Mouse (Mus musculus) heart, embryonic 15.5 days (tissue): ENCODE results near the gene Zfp526. TPM values are rescaled to one million over a fixed set of nuclear protein-coding genes. Genes with fewer than 3 reads are reported as not detected.

Experiments
- ATAC-seq: fragments of 200-750 bp; cut with Nextera tagmentation; replicated peaks from 2 replicates; pipeline ENCODE4 v1.8.0; 2017; ENCODE audit warnings: low read depth, moderate TSS enrichment; ENCODE audit not compliant: insufficient number of reproducible peaks, insufficient read depth, low FRiP score
- H3K27ac ChIP-seq: fragments of 300-500 bp; sonication (generic); 2 replicates; pipeline ENCODE4 v1.5.1; 2015; ENCODE audit warnings: mild to moderate bottlenecking, inconsistent platforms
- H3K27me3 ChIP-seq: fragments of 300-500 bp; sonication (generic); 2 replicates; pipeline ENCODE4 v1.6.1; 2015; ENCODE audit warnings: inconsistent platforms
- H3K36me3 ChIP-seq: fragments of 300-500 bp; sonication (generic); 2 replicates; pipeline ENCODE4 v1.6.1; 2015; ENCODE audit warnings: mild to moderate bottlenecking, inconsistent platforms
- H3K4me1 ChIP-seq: fragments of 300-500 bp; sonication (generic); replicated peaks from 2 replicates; pipeline ENCODE4 v1.6.1; 2015; ENCODE audit warnings: inconsistent platforms
- H3K4me2 ChIP-seq: fragments of 300-500 bp; sonication (generic); 2 replicates; pipeline ENCODE4 v1.6.1; 2015; ENCODE audit warnings: inconsistent platforms, mild to moderate bottlenecking, moderate library complexity
- H3K4me3 ChIP-seq: fragments of 300-500 bp; sonication (generic); 2 replicates; pipeline ENCODE4 v1.5.1; 2015; ENCODE audit warnings: mild to moderate bottlenecking, inconsistent platforms
- H3K9ac ChIP-seq: fragments of 300-500 bp; sonication (generic); 2 replicates; pipeline ENCODE4 v1.6.1; 2015; ENCODE audit warnings: mild to moderate bottlenecking, inconsistent platforms
- H3K9me3 ChIP-seq: fragments of 300-500 bp; sonication (generic); replicated peaks from 2 replicates; pipeline ENCODE4 v1.6.1; 2016; ENCODE audit warnings: inconsistent platforms
- WGBS: fragments of 180-500 bp; shearing (Covaris S2); methylation state at CpG from one replicate; pipeline ENCODE4 v1.1.7; 2015; ENCODE audit warnings: mixed read lengths; 5-methylcytosine and 5-hydroxymethylcytosine counted together
- polyA plus RNA-seq: library from polyadenylated mRNA; unstranded; fragments of >200 nt; fragmentation: Nextera tagmentation; extraction: Ambion mirVana; gene quantifications from 2 replicates; pipeline ENCODE4 v1.2.1, GENCODE M21; 2015

The Zfp526 gene
- polyA plus RNA-seq, 1 experiment from 2014 or later, result 1.7 TPM

- no peak overlapping the region for H3K4me3 ChIP-seq
- no peak overlapping the region for H3K27ac ChIP-seq
- no peaks in the 10 kb centered on the region for H3K4me1 ChIP-seq
- H3K4me2 ChIP-seq, result no peak overlapping the region
- H3K9me3 ChIP-seq, result no peaks in the 10 kb centered on the region
- ATAC-seq, result peak; percentile 72
- H3K36me3 ChIP-seq, result no peaks in the 10 kb centered on the region
- H3K27me3 ChIP-seq, result peaks cover 25% of the 10 kb centered on the region
- no peak overlapping the region for H3K9ac ChIP-seq
- WGBS, result 26% methylated on average over 21 of the region's 21 CpGs
These were observed 33.3 kb upstream of the Zfp526 start for GRCm38 (mm10) chr7:25187662-25188650.

DNA sequence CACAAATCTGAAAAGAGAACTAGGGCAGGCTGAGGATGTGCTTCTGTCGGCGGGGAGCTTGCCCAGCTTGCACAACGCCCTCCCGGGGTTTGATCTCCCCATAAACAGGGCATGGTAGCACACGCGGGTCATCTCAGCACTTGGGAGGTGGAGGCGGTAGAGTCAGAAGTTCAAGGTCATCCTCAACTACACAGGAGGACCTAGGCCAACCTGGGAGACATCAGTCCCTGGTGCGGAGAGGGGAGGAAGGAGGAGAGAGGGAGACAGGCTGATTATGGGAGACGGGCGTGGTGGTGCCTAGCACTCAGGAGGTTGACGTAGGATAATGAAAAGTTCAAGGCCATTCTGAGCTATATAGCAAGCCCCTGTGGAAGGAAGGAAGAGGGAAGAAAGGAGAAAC lies 30.4 kb upstream of the Zfp526 start:
- H3K4me2 ChIP-seq, result no peak overlapping the region
- WGBS, result 82% methylated on average over 11 of the region's 11 CpGs
- H3K9me3 ChIP-seq, result no peaks in the 10 kb centered on the region
- ATAC-seq, result no peak
- H3K4me1 ChIP-seq, result no peaks in the 10 kb centered on the region
- no peak overlapping the region for H3K9ac ChIP-seq
- H3K27me3 ChIP-seq, result peaks cover 11% of the 10 kb centered on the region; the same call in 1 of the 2 replicates
- H3K27ac ChIP-seq, result no peak overlapping the region
- no peak overlapping the region for H3K4me3 ChIP-seq
- no peaks in the 10 kb centered on the region for H3K36me3 ChIP-seq

DNA sequence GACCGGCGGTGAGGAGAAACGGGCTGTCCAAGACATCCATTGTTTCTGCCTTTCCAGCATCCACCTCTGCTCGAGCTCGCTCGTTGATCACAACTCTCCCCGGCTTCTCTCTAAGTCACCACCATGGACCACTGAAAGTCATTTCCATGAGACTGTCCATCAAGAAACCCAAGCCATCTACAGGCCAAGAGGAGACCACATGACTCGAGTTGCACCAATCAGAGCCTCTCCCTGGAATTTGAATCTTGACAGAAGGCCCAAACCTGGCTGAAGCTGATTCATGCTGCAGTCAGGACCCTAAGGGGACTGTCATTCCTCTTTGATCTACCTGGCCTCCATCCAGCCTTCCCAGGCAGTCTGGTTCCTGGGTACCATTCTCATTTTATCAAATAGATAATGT lies 29.1 kb upstream of the Zfp526 start:
- WGBS, result 79% methylated on average over 8 of the region's 8 CpGs
- no peak overlapping the region for H3K4me3 ChIP-seq
- H3K9ac ChIP-seq, result no peak overlapping the region
- no peaks in the 10 kb centered on the region for H3K4me1 ChIP-seq
- no peaks in the 10 kb centered on the region for H3K36me3 ChIP-seq
- ATAC-seq, result no peak
- H3K4me2 ChIP-seq, result no peak overlapping the region
- H3K27ac ChIP-seq, result no peak overlapping the region
- H3K27me3 ChIP-seq, result 0 out of 2 replicates have a peak, but pooled peaks cover 5% of the 10 kb centered on the region
- no peaks in the 10 kb centered on the region for H3K9me3 ChIP-seq

GRCm38 (mm10) chr7:25195148-25195547 lies 26.1 kb upstream of the Zfp526 start:
- Histone ChIP-seq H3K4me2 (no peak overlapping the region), H3K9me3 (no peaks in the 10 kb centered on the region), H3K36me3 (peaks cover 5% of the 10 kb centered on the region; the same call in 1 of the 2 replicates), H3K4me3 (no peak overlapping the region), H3K27me3 (0 out of 2 replicates have a peak, but pooled peaks cover 3% of the 10 kb centered on the region), H3K9ac (no peak overlapping the region), H3K27ac (no peak overlapping the region), H3K4me1 (peaks cover 7% of the 10 kb centered on the region)
- ATAC-seq, result no peak
- 71% methylated on average over 3 of the region's 3 CpGs for WGBS

GRCm38 (mm10) chr7:25196107-25196506 lies 25.1 kb upstream of the Zfp526 start:
- WGBS, result 76% methylated on average over 9 of the region's 9 CpGs
- H3K27me3 ChIP-seq, result 0 out of 2 replicates have a peak, but pooled peaks cover 3% of the 10 kb centered on the region
- H3K4me3 ChIP-seq, result no peak overlapping the region
- H3K36me3 ChIP-seq, result peaks cover 5% of the 10 kb centered on the region; the same call in 1 of the 2 replicates
- no peak overlapping the region for H3K27ac ChIP-seq
- no peak overlapping the region for H3K4me2 ChIP-seq
- no peaks in the 10 kb centered on the region for H3K9me3 ChIP-seq
- H3K9ac ChIP-seq, result no peak overlapping the region
- H3K4me1 ChIP-seq, result peaks cover 7% of the 10 kb centered on the region
- ATAC-seq, result no peak

DNA sequence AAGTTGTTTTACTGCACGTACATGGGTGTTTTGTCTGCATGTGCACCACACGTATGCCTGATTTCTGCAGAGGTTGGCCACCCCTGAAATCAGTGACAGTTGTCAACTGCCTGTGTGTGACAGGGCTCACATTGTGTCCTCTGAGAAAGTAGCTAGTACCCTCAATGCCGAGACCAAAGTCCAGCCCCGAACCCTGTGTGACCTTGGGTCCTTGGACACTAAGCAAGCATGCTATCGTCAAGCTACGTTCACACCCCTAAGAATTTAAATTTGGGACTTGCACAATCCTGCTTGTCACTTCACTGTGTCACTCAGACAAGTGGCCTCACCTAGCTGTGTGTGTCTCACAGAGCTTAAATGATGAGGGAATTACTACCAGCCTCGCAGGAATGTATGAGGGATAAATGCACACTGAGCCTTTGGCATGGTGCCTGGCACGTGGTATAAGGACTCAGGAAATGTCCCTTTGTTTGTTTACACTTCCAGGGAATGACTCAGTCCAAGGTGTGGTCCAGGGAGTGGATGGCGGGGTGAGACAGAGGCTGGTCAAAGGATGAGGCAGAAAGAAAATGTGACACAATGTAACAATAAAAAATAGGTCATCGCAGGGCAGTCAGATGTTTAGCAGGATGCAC lies 23.7 kb upstream of the Zfp526 start:
- no peak overlapping the region for H3K9ac ChIP-seq
- H3K4me1 ChIP-seq, result peaks cover 7% of the 10 kb centered on the region
- H3K27ac ChIP-seq, result no peak overlapping the region
- H3K36me3 ChIP-seq, result peaks cover 11% of the 10 kb centered on the region; the same call in 1 of the 2 replicates
- H3K27me3 ChIP-seq, result 0 out of 2 replicates have a peak, but pooled peaks cover 3% of the 10 kb centered on the region
- 0 out of 2 replicates have a peak, but pooled peaks have one; percentile 27 for ATAC-seq
- H3K4me3 ChIP-seq, result no peak overlapping the region
- H3K9me3 ChIP-seq, result no peaks in the 10 kb centered on the region
- no peak overlapping the region for H3K4me2 ChIP-seq
- WGBS, result 39% methylated on average over 10 of the region's 10 CpGs

- H3K4me1 ChIP-seq, result peaks cover 8% of the 10 kb centered on the region; the same call in 1 of the 2 replicates
- 0 out of 2 replicates have a peak, but pooled peaks have one; percentile 15 for ATAC-seq
- H3K9ac ChIP-seq, result no peak overlapping the region
- no peak overlapping the region for H3K27ac ChIP-seq
- H3K36me3 ChIP-seq, result peaks cover 24% of the 10 kb centered on the region
- H3K9me3 ChIP-seq, result no peaks in the 10 kb centered on the region
- no peak overlapping the region for H3K4me3 ChIP-seq
- WGBS, result 83% methylated on average over 20 of the region's 20 CpGs
- no peak overlapping the region for H3K4me2 ChIP-seq
- H3K27me3 ChIP-seq, result no peaks in the 10 kb centered on the region
These were observed 17.6 kb upstream of the Zfp526 start for GRCm38 (mm10) chr7:25203624-25204023.

- Histone ChIP-seq H3K36me3 (peaks cover 22% of the 10 kb centered on the region; the same call in 1 of the 2 replicates), H3K9ac (no peak overlapping the region), H3K4me3 (no peak overlapping the region), H3K27ac (0 out of 2 replicates have a peak overlapping the region, but pooled peaks have one; percentile 2), H3K4me2 (no peak overlapping the region), H3K27me3 (no peaks in the 10 kb centered on the region), H3K4me1 (peaks cover 8% of the 10 kb centered on the region; the same call in 1 of the 2 replicates), H3K9me3 (no peaks in the 10 kb centered on the region)
- 71% methylated on average over 16 of the region's 16 CpGs for WGBS
- no peak for ATAC-seq
These were observed 15.7 kb upstream of the Zfp526 start for GRCm38 (mm10) chr7:25205355-25206093.

- Histone ChIP-seq H3K36me3 (peaks cover 27% of the 10 kb centered on the region), H3K27ac (no peak overlapping the region), H3K9ac (no peak overlapping the region), H3K4me3 (no peak overlapping the region), H3K27me3 (no peaks in the 10 kb centered on the region), H3K4me1 (peaks cover 8% of the 10 kb centered on the region; the same call in 1 of the 2 replicates), H3K4me2 (no peak overlapping the region), H3K9me3 (no peaks in the 10 kb centered on the region)
- 84% methylated on average over 16 of the region's 16 CpGs for WGBS
- ATAC-seq, result no peak
These were observed 15.0 kb upstream of the Zfp526 start for GRCm38 (mm10) chr7:25206094-25206830.

DNA sequence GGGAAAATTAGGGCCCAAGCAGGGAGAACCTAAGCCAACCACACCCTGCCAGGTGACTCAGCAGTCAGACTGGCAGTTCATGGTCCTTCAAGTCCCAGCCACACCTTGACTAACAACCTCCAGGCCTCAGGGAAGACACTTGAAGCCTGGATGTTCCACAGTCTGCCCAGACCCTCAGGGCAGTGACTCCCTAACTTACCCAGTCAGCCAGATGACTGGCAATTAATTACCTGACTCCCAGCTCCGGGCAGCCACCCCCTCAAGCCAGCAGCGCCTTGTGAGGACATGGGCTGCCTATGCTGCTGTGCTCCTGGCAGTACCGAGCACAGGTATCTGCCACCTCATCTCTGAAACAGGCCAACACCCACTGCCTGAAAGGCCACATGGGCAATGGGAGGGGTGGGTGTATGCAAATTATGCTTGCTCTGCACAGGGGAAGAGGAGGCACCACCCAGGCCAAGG lies 12.0 kb upstream of the Zfp526 start:
- no peak for ATAC-seq
- Histone ChIP-seq H3K4me3 (no peak overlapping the region), H3K9me3 (no peaks in the 10 kb centered on the region), H3K9ac (no peak overlapping the region), H3K4me2 (no peak overlapping the region), H3K36me3 (peaks cover 10% of the 10 kb centered on the region), H3K4me1 (peaks cover 8% of the 10 kb centered on the region; the same call in 1 of the 2 replicates), H3K27ac (no peak overlapping the region), H3K27me3 (no peaks in the 10 kb centered on the region)
- 71% methylated on average over 3 of the region's 3 CpGs for WGBS
